Mouse (Mus musculus): ENCODE measurements around the gene Gm15319.
"Not testable (repeated sequence)": the region's sequence is repeated elsewhere in the genome, so short reads cannot be mapped to it uniquely, and the experiment has no call there.

The Gm15319 gene

DNA sequence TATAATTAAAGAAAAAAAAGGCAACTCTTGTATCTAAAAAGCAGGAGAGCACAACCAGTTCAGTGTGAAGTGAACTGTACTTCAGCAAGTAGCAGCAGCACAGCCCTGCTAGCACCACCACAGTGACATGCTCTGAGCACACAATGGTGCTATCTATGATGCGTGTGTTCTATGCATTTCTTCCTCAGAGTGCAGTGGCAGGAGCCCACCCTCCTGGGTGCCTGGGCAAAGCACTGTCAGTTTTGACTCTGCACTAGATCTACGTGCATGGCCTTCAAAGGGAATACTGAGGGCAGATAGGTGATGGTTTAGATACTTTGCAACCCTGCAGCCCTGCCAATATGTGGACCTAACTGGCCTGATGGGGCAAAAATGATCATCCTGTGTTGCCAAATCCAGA lies at the start of gene Gm15319:
TSS of gene Gm15319 (minus strand) at position 101 of the 400 bp plus-strand sequence.
- not testable (repeated sequence) for DNase-seq (ENCODE audit: low read depth, low spot score)

- not testable (repeated sequence) for DNase-seq (ENCODE audit: low read depth, low spot score)
These were observed 47.3 kb upstream of the Gm15319 start for GRCm38 (mm10) chr8:20410355-20410754.

GRCm38 (mm10) chr8:20408441-20409030 lies 45.5 kb upstream of the Gm15319 start:
- DNase-seq (ENCODE audit: low read depth, low spot score) = not testable (repeated sequence)

DNA sequence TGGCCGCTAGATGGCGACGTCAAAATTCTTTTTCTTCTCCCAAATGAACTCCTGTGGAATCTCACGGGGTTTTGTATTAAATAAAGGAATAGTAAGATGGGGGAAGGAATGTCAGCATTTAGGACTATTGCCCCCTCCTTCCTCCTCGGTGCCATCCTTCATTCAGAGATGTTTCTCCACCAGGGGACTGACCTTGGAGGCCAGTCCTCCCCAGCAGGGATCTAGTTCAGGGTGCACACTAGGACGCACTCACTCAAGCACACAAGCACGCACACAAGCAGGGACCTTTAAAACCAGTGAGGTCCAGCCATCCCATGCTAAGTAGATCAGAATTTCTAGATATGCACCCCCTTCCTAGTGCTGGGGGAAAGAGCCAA lies 26.3 kb upstream of the Gm15319 start:
- not testable (repeated sequence) for DNase-seq (ENCODE audit: low read depth, low spot score)

DNA sequence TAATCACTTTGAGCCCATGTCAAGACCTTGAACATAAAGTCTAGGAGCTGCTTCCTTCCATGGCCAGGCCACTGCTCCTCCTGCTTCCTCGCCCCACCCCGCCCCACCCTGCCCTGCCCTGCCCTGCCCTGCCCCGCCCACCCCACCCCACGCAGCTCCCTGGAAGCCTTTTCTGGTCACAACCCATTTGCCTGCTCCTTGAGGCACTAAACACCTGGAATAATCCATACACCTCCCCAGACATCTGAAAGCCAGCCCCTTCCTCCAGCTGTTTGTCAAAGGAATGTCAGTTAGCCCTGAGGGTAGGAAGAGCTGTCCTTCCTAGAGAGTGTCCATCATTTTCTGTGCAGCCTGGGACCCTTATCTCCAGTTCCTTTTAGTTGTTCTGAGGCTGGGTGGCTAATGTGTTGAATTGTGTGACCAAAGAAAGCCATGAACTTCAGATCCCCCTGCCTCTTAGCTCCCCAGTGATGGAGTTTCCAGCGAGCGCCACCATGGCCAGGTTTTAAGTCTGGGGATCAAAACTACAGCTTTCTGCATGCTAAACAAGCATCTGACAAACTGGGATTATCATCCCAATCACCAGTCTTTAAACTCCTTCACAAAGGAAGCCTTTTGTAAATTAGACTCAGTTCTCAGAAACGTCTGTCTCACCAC lies 25.8 kb upstream of the Gm15319 start:
- not testable (repeated sequence) for DNase-seq (ENCODE audit: low read depth, low spot score)

DNA sequence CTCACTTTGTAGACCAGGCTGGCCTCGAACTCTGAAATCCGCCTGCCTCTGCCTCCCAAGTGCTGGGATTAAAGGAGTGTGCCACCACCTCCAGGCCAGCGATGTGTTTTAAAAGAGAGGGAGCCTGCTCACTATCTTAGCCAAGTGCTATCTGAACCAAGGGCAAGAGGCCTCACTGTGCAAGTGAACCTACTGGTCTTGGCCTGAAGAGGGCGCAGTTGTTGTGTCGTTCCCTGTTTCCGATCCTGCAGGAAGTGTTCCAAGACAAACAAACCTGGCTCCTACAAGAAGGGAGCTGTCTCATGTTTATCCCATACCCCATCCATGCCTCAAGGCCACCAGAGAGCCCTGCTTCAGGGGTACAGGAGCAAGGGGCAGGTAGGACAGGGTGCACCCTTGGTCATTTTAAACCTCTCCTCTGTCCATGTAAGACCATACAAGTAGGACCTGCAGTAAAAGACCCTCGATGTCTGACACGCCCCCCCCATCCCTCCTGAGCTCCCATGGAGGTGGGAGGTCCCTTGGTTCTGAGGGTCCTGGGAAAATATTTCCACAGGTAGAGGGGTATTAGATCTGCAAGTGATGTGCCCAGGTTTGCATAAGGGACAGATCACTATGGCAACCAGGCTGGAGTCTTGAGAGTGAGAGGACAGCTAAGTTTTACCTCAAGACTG lies 24.2 kb upstream of the Gm15319 start:
- not testable (repeated sequence) for DNase-seq (ENCODE audit: low read depth, low spot score)

DNA sequence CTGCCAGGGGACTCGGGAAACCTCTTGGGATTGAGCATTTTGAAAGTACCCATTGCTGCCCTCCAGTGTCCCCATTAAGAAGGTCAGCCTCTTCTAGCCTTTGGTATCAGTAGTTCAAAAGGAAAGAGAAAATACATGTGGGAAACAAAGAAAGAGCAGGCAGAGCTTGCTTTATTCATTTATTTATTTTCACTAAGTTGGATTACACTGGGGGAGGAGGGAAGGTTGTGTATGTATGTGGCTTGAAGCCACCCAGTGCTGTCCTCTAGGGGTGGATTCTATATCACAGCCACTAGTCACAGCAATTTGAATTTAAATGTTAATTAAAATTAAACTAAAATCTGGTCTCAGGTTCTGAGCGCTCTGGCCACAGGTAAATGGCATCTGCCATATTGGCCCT lies 22.0 kb upstream of the Gm15319 start:
- DNase-seq (ENCODE audit: low read depth, low spot score) = not testable (repeated sequence)

- not testable (repeated sequence) for DNase-seq (ENCODE audit: low read depth, low spot score)
These were observed 21.1 kb upstream of the Gm15319 start for GRCm38 (mm10) chr8:20384131-20384530.

DNA sequence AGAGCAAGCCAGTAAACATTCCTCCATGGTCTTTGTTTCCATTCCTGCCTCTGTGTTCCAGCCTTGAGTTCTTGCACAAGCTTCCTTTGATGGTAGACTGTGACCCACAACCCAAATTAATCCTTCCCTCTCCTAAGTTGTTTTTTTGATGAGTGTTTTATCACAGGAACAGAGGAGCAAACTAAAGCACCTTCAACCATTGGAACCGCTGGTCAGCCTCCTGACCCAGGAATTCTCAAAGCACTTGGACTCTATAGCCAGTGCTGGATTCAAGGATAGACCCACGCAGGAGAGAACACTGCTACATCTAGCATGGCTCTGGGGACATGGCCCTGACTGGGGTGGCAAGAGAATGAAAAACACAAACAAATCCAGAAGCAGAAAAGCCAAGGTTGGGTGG lies 19.1 kb upstream of the Gm15319 start:
- not testable (repeated sequence) for DNase-seq (ENCODE audit: low read depth, low spot score)

- not testable (repeated sequence) for DNase-seq (ENCODE audit: low read depth, low spot score)
These were observed 18.6 kb upstream of the Gm15319 start for GRCm38 (mm10) chr8:20381637-20382036.

DNA sequence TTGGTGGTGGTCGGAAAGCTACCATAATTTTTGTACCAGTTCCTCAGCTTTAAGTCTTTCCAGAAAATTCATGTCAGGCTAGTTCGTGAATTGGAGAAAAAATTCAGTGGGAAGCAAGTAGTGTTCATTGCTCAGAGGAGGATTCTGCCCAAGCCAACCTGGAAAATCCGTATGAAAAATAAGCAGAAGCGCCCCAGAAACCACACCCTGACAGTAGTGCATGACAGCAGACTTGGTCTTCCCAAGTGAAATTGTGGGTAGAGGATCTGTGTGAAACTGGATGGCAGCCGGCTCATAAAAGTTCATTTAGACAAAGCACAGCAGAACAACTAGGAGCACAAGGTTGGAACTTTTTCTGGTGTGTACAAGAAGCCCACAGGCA lies 18.2 kb upstream of the Gm15319 start:
- DNase-seq (ENCODE audit: low read depth, low spot score) = not testable (repeated sequence)

DNA sequence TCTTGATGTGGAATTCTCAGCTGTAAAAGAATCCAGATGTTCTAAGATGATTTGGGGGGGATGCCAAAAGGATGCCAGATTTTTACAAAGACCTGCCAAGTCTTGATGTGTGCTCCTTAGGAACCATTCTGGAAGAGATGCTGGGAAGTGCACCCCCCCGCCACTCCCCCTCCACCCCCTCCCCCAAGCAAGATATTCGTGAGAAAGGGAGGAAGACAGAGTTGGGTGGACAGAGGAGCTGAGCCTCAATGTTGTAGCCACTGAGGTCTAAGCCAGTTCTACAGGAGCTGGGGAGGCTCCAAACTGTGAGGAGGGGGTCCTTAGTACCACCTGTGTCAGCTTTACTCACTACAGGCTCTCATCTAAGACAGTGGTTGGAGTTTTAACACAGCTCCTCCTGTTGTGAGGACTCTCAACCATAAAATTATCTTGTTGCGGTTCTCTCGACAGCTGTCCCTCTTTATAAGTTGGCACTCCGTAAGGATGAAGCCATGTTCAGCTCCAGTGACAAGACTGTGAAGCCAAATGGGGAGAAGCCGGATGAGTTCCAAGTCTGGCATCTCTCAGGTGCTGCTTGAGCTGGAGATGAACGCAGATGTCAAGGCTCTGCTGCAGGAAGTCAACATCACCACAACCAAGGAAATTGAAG lies 17.7 kb upstream of the Gm15319 start:
- DNase-seq (ENCODE audit: low read depth, low spot score) = not testable (repeated sequence)

DNA sequence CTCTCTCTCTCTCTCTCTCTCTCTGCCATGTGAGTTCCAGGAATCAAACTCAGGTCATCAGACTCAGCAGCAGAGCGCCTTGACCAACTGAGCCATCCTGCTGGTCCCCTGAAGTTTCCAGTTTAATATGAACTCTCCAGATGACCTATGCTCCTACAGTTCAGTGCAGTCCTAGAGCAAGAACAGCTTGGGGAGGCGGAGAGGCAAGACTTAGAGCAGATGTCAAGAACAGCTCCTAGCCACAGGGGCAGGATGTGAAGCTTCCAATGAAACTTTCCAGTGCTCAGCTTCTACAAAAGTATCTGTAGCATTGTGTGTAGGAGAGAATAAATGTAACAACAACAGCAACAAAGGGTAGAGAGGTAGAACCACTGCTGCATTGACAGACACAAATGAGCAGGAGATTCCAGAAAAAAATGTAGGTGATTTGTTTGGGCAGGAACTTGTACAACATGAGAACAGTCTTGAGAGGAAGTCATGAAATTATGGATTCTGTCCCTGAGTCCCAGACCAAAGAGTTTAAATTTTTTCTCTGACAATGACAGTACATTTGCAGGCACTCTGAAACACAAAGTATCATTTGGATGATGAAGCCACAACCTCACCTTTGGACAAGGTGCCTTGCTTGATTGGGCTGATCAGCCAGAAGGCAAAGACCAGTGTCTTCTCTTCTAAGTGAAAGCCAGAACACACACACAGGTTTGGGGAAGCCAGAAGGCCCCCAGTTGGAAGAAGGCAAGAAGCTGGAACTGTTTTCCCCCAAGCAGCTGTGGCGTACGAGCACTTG lies 16.8 kb upstream of the Gm15319 start:
- DNase-seq (ENCODE audit: low read depth, low spot score) = not testable (repeated sequence)

DNA sequence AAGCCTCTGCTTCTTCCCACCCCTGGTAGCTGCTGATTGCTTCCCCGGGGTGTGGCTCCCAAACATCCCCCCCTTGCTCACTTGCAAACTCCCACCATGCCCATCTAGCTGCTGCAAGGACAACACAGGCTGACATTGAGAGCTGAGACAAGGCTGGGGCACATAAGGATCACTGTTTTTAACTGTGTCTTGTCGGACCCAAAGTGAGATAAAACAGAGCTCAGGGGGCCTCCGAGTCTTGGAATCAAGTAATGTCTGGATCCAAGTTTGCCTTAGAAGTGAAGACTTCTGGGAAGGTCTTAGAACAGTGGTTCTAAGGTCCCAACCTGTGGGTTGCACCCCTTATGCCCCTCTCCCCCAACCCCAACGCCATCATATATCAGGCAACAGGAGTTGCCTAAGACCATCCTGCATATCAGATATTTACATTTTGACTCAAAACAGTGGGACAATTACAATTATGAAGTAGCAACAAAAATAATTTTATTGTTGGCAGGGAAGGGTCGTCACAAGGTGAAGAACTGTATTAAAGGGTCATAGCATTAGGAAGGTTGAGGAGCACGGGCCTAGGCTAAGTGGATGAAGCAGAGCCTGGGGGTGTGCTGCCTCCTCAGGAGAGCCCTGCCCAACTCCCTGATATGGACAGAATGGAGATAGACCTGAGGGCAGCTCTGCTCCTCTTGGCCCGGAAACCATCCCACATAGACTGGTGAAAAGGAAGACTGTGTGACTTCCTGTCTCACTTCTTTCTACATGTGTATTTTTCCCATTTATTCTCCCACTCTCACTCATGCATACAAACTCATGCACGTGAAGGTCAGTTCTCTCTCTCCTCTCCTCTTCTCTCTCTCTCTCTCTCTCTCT lies 16.0 kb upstream of the Gm15319 start:
- not testable (repeated sequence) for DNase-seq (ENCODE audit: low read depth, low spot score)

- DNase-seq (ENCODE audit: low read depth, low spot score) = not testable (repeated sequence)
These were observed 15.3 kb upstream of the Gm15319 start for GRCm38 (mm10) chr8:20378353-20378752.

GRCm38 (mm10) chr8:20375698-20376097 lies 12.7 kb upstream of the Gm15319 start:
- DNase-seq (ENCODE audit: low read depth, low spot score) = not testable (repeated sequence)

GRCm38 (mm10) chr8:20356386-20356785 lies 6.6 kb downstream of the Gm15319 start:
- not testable (repeated sequence) for DNase-seq (ENCODE audit: low read depth, low spot score)

GRCm38 (mm10) chr8:20353579-20353978 lies 9.4 kb downstream of the Gm15319 start:
- DNase-seq (ENCODE audit: low read depth, low spot score) = not testable (repeated sequence)

GRCm38 (mm10) chr8:20302759-20303158 lies 60.3 kb downstream of the Gm15319 start:
- DNase-seq (ENCODE audit: low read depth, low spot score) = not testable (repeated sequence)

- not testable (repeated sequence) for DNase-seq (ENCODE audit: low read depth, low spot score)
These were observed 63.0 kb downstream of the Gm15319 start for GRCm38 (mm10) chr8:20300042-20300441.

Data from CD4-positive, CD25-positive, alpha-beta regulatory T cell, adult 2 months (primary cell).